Mouse (Mus musculus) lung, postnatal 0 days (tissue): Measurements from ENCODE around the gene Ccl3.

Source experiments
- CTCF ChIP-seq: IDR thresholded peaks from 2 replicates; pipeline ENCODE4 v1.5.1; 2016; ENCODE audit warnings: antibody characterized with exemption, mild to moderate bottlenecking
- EP300 ChIP-seq: IDR thresholded peaks from 2 replicates; pipeline ENCODE4 v1.6.1; 2016; ENCODE audit warnings: antibody characterized with exemption, mild to moderate bottlenecking, control low read depth

GRCm38 (mm10) chr11:83675665-83676064 lies 26.5 kb upstream of the Ccl3 start:
- TF ChIP-seq CTCF (no peak), EP300 (no peak)
